Mouse (Mus musculus): Measurements from ENCODE around the gene Mtln. TPM values are rescaled to one million over a fixed set of nuclear protein-coding genes. Genes with fewer than 3 reads are reported as not detected.
A peak's percentile ranks its signal among the peaks of the same experiment; 100 is the strongest.

Mtln gene
- 36.3 and 41.8 TPM in 2 replicates for polyA plus RNA-seq (2015; fragmentation: Nextera tagmentation; extraction: Ambion mirVana)

DNA sequence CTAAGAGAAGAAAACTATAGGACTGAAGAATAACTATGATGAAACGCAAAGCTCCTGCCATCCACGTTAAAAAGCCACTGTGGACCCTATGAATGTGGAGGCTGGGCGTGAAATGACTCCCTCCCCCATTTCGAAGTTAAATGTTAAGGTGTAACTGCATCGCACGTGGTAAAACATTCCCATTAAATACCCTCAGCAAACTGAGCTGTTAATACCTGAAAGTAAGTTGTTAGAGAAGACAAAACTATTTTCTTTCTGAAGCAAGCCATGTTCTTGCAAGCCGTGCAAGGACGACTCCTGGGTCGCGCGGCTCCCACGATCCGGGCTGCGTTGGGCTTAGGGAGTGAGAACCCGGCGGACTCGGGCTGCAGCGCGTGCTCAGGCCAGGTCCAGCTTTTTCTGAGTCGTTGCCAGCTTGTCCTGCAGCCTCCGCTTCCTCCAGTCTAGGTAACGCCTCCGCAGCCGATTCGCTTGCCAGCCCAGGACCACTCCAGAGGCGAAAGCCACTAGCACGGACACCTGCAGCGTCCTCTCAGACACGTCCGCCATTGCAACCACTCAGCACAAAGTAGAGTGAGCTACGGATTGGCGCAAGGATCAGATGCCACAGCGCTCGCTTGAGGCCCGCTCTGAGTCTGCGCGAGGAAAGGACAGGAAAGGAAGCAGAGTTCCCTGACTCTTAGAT is at the start of gene Mtln:
Mtln (minus strand) TSS at position 570 of the 685 bp plus-strand sequence.
- WGBS: 2% methylated on average over 37 of the region's 37 CpGs

DNA sequence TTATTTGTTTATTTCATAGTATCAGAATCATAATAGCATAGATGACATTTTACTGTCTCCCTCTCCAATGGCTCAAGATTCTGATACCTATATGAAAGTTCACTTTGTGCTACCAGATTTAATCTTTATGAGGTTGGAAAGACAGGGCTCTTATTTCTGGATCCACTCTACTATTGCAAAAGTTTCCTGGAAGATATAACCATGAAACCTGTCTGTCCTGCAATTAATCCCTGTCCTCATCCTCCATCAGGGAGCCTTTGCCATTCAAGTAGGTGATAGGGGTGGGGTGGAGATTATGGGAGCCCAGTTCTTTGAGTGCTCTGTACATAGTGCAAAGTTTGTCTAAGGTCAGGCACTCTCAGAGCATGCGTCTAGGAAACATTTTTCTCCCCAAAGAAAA is 49.1 kb upstream of the Mtln start:
- no peak overlapping the region for H3K4me2 ChIP-seq
- no peak for ATAC-seq (ENCODE audit: insufficient number of reproducible peaks, low FRiP score, low TSS enrichment, low read depth)
- no peak overlapping the region for H3K4me3 ChIP-seq
- H3K27me3 ChIP-seq: peaks cover 43% of the 10 kb centered on the region
- H3K4me1 ChIP-seq: no peaks in the 10 kb centered on the region
- H3K9me3 ChIP-seq: no peaks in the 10 kb centered on the region
- H3K9ac ChIP-seq: no peak overlapping the region
- H3K27ac ChIP-seq: no peak overlapping the region
- 84% methylated on average over 1 of the region's 1 CpGs for WGBS
- no peaks in the 10 kb centered on the region for H3K36me3 ChIP-seq

More for the DNA sequence above, at the start of gene Mtln:
- Histone ChIP-seq H3K27ac (peak within 1 kb of the TSS; percentile 80), H3K27me3 (no peaks in the 10 kb centered on the region), H3K4me3 (peak within 1 kb of the TSS; percentile 65), H3K36me3 (no peaks in the 10 kb centered on the region), H3K4me2 (peak within 1 kb of the TSS; percentile 54), H3K9me3 (no peaks in the 10 kb centered on the region), H3K9ac (peak within 1 kb of the TSS; percentile 47), H3K4me1 (peaks cover 20% of the 10 kb centered on the region)
- peak; percentile 88 for ATAC-seq (ENCODE audit: insufficient number of reproducible peaks, low FRiP score, low TSS enrichment, low read depth)

DNA sequence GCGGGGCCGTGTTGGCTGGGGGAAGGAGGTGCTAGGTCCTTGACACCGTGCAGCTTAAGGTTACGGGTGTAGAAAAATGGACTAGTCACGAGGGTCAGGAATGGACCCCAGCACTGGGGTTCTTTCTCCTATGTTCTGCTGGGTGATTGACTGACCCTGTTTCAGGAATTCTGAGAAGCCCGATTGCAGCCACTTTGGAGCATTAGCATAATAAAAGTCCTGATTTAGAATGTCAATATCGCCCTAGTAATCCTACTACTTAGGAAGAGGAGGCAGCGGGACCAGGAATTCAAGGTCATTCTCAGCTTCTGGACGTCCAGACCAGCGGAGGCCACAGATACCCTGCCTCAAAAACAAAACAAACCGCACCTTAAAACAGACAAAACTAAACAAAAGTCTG is 47.1 kb upstream of the Mtln start:
- Histone ChIP-seq H3K4me2 (no peak overlapping the region), H3K36me3 (no peaks in the 10 kb centered on the region), H3K9me3 (no peaks in the 10 kb centered on the region), H3K27ac (no peak overlapping the region), H3K4me3 (no peak overlapping the region), H3K9ac (no peak overlapping the region), H3K4me1 (no peaks in the 10 kb centered on the region), H3K27me3 (peaks cover 42% of the 10 kb centered on the region)
- ATAC-seq (ENCODE audit: insufficient number of reproducible peaks, low FRiP score, low TSS enrichment, low read depth): no peak
- WGBS: 21% methylated on average over 11 of the region's 11 CpGs

DNA sequence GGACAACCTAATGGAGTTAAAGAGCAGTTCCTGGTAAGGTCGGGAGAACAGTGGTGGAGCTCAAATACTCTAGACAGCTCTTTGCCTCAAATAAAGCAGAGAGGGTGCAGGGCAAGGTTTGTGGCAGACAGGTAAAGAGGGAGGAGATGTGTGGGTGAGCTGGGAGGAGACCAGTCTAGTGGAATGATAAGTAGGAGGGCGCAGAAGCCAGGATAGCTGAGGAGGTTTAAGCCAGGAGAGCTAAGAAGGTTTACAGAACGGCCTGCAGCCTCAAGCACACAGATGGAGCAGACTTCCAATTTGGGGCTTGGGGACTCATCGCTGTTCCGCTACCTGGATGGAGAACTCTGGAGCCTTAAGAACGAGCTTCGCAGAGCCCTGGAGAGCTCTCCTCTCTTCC is 46.3 kb upstream of the Mtln start, which contains the start of gene Acoxl:
Acoxl (plus strand) TSS at position 301 of the 400 bp plus-strand sequence.
- Histone ChIP-seq H3K9ac (no peak within 1 kb of the TSS), H3K4me2 (no peak within 1 kb of the TSS), H3K36me3 (no peaks in the 10 kb centered on the region), H3K9me3 (no peaks in the 10 kb centered on the region), H3K4me1 (no peaks in the 10 kb centered on the region), H3K4me3 (no peak within 1 kb of the TSS), H3K27ac (no peak within 1 kb of the TSS), H3K27me3 (peaks cover 42% of the 10 kb centered on the region)
- ATAC-seq (ENCODE audit: insufficient number of reproducible peaks, low FRiP score, low TSS enrichment, low read depth): no peak
- WGBS: 63% methylated on average over 7 of the region's 7 CpGs

DNA sequence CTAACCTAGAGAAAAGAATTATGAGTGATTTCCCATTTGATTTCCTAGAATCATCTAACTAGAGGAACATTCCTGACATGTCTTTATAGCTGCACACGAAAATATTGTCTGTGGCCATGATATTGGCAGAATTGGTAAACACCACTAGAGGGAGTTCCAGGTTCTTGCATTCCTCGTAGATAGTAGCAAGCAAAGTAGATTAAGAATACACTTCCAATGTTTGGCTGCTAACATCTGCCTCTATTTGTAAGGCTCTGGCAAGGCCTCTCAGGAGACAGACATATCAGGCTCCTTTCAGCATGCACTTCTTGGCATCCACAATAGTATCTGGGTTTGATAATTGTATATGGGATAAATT is 40.5 kb upstream of the Mtln start:
- Histone ChIP-seq H3K36me3 (no peaks in the 10 kb centered on the region), H3K4me3 (no peak overlapping the region), H3K9ac (no peak overlapping the region), H3K4me1 (peaks cover 9% of the 10 kb centered on the region; the same call in 1 of the 2 replicates), H3K4me2 (no peak overlapping the region), H3K27ac (no peak overlapping the region), H3K9me3 (no peaks in the 10 kb centered on the region), H3K27me3 (peaks cover 10% of the 10 kb centered on the region)
- WGBS: 16% methylated on average over 2 of the region's 2 CpGs
- ATAC-seq (ENCODE audit: insufficient number of reproducible peaks, low FRiP score, low TSS enrichment, low read depth): no peak

DNA sequence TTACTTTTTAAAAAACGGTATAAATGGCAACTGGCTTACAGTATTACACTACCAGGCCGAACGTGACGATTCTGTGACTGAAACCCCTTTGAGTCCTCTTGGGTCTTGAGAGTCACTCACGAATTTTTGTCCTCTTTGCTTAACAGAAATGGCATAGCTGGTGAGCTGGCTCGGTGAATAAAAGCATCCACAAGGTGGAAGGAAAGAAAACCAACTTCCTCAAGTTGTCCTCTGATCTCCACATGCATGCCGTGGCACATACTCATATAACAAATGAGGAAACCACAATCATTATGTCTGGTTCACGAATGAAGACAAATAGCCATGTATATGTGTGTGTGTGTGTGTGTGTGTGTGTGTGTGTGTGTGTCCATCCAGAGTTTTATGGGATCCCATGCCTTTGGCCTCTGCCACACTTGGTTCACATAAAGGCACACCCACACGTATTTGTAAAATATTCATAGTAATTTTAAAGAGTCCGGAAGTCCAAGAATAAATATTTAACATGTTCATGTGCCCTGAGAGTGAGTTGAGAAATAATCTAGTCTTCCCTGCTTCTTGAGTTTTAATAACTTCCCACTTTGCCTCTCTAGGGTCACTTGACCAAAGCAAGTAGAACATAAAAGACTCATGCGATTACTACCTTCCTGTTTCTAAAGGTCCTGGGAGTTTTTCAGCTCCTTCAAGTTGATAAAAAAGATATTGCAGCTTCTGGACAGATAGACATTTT is 40.0 kb upstream of the Mtln start:
- Histone ChIP-seq H3K9ac (0 out of 2 replicates have a peak overlapping the region, but pooled peaks have one; percentile 7), H3K27me3 (peaks cover 7% of the 10 kb centered on the region; the same call in 1 of the 2 replicates), H3K27ac (peak overlapping the region; percentile 24; the same call in 1 of the 2 replicates), H3K4me2 (peak overlapping the region; percentile 88), H3K4me3 (peak overlapping the region; percentile 73), H3K9me3 (no peaks in the 10 kb centered on the region), H3K4me1 (peaks cover 9% of the 10 kb centered on the region; the same call in 1 of the 2 replicates), H3K36me3 (0 out of 2 replicates have a peak, but pooled peaks cover under 1% of the 10 kb centered on the region)
- 38% methylated on average over 11 of the region's 11 CpGs for WGBS
- ATAC-seq (ENCODE audit: insufficient number of reproducible peaks, low FRiP score, low TSS enrichment, low read depth): no peak

DNA sequence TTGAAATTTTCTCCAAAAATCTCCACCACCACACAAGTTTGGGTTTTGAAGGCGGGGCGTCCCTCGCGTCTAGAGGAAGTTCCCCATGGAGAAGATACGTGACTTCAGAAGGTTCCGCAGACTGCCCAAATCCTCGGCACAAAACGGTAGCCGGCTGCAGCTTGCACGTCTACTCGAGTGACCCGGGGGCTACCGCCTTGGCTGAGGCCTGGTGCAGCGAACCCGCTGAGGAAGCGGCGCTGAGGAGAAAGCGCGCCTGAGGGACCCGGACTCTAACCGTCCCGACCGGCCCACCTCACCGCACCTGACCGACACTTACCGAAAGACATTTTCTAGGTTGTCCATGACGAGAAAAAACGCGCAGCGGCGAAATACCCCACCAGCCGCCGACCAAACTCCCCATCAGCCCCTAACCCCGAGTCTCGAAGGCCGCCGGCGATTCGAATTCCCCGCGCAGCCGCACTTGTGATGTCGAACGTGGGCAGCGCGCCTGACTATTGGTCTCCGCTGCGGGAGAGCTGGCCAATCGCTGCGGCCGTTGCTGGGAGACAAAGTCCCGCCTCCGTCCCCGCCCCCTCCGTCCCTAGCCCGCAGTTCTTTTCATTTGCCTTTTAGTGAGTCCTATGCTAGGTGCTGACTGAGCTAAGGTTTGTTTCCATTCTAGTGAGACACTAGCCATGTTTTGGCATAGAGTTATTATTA is 39.3 kb upstream of the Mtln start, which contains the start of gene Bub1:
Bub1 (minus strand) TSS at position 465 of the 702 bp plus-strand sequence.
- peak; percentile 92 for ATAC-seq (ENCODE audit: insufficient number of reproducible peaks, low FRiP score, low TSS enrichment, low read depth)
- H3K27me3 ChIP-seq: 0 out of 2 replicates have a peak, but pooled peaks cover 2% of the 10 kb centered on the region
- H3K4me1 ChIP-seq: peaks cover 9% of the 10 kb centered on the region; the same call in 1 of the 2 replicates
- peak within 1 kb of the TSS; percentile 88 for H3K4me2 ChIP-seq
- under 1% methylated on average over 56 of the region's 56 CpGs for WGBS
- H3K9me3 ChIP-seq: no peaks in the 10 kb centered on the region
- peak within 1 kb of the TSS; percentile 40 for H3K9ac ChIP-seq
- H3K27ac ChIP-seq: peak within 1 kb of the TSS; percentile 24; the same call in 1 of the 2 replicates
- H3K4me3 ChIP-seq: peak within 1 kb of the TSS; percentile 73
- peaks cover 5% of the 10 kb centered on the region; the same call in 1 of the 2 replicates for H3K36me3 ChIP-seq

DNA sequence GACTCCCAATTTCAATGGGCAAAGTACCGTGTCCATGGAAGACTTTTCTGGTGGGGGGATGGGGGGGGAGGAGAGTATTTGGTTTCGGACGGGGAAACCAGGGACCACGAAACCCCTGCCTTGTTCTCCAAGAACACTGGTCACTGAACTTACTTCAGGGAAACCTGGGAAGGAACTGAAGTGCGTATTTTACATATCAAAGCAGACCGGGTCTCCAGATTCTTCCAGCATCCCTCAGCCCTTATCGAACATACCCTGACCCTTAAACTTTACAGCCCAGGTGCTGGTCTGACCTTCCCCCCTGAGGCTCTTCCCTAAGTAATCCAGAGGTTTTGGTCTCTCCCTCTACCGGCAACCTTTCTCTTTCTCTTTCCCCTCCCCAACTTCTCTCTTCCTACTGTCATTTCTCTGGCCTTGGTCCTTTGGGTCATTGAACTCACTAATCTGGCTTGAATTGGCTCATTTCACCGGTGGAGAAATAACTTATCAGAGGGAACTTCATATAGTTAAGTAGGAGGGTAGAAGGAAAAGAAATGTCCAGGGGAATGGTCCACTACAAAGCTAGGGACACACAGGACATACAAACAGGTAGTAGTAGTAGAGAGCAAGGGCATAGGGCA is 2.5 kb downstream of the Mtln start:
- Histone ChIP-seq H3K27me3 (no peaks in the 10 kb centered on the region), H3K4me2 (peak overlapping the region; percentile 60), H3K27ac (peak overlapping the region; percentile 80; the same call in 1 of the 2 replicates), H3K36me3 (no peaks in the 10 kb centered on the region), H3K4me1 (peaks cover 20% of the 10 kb centered on the region), H3K4me3 (peak overlapping the region; percentile 80; the same call in 1 of the 2 replicates), H3K9ac (no peak overlapping the region), H3K9me3 (no peaks in the 10 kb centered on the region)
- 17% methylated on average over 9 of the region's 9 CpGs for WGBS
- no peak for ATAC-seq (ENCODE audit: insufficient number of reproducible peaks, low FRiP score, low TSS enrichment, low read depth)

DNA sequence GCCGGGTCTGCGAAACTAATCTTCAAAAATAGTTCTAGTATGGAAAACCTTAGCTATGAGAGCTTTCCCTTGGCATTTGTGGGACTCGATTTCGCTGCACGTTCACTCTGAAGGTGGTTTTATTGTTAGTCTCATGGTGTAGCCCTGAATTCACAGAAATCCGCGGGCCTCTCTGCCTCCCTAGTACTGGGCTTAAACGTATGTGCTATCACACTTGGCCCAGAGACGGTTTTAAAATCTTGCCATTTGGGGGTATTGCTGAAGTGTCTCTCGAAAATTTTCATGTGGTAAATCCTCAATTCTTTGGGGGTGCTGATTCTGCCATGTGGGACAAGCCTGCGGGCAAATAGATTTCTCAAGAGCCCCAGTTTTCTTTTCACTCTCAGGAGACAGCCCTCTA is 3.1 kb downstream of the Mtln start:
- Histone ChIP-seq H3K4me1 (peaks cover 20% of the 10 kb centered on the region), H3K9ac (peak overlapping the region; percentile 45), H3K4me3 (peak overlapping the region; percentile 80), H3K27ac (peak overlapping the region; percentile 80), H3K9me3 (no peaks in the 10 kb centered on the region), H3K27me3 (no peaks in the 10 kb centered on the region), H3K36me3 (no peaks in the 10 kb centered on the region), H3K4me2 (peak overlapping the region; percentile 60)
- ATAC-seq (ENCODE audit: insufficient number of reproducible peaks, low FRiP score, low TSS enrichment, low read depth): no peak
- WGBS: 4% methylated on average over 11 of the region's 11 CpGs

DNA sequence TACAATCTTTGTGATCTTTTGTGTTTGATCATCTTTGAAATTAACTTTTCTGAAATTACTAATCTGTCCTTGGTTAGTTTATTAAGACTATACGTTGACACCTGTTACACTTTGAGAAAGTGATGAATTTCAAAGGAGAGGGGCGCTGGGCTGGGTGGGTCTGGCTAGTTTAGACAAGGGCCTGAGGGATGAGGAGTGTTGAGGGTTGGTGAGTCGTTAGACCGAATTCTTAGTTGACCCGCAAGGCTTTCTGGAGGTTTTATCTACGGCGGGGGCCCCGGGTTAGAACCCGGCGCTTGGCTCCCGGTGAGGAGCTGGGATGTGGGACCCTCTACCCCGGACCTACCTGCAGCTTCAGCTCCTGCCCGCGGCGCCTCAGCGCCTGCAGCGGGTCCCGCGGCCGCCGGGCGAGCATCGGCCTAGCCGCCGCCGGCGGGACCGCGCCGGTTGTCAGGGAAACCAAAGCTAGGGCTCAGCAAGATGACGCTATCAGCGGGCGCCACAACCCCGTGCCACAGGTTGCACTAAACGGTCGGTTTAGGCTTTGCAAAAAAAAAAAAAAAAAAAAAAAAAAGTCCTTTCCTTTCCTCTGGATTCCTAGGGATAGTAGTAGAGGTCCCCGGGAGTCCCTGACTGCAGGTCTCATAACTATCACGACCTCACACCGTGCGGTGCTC is 3.7 kb downstream of the Mtln start, which contains the start of gene Nphp1:
Nphp1 (minus strand) TSS at position 458 of the 677 bp plus-strand sequence.
- Histone ChIP-seq H3K27ac (peak within 1 kb of the TSS; percentile 80), H3K9me3 (no peaks in the 10 kb centered on the region), H3K9ac (peak within 1 kb of the TSS; percentile 45), H3K4me3 (peak within 1 kb of the TSS; percentile 80), H3K4me1 (peaks cover 20% of the 10 kb centered on the region), H3K27me3 (no peaks in the 10 kb centered on the region), H3K36me3 (no peaks in the 10 kb centered on the region), H3K4me2 (peak within 1 kb of the TSS; percentile 60)
- ATAC-seq (ENCODE audit: insufficient number of reproducible peaks, low FRiP score, low TSS enrichment, low read depth): peak; percentile 83
- WGBS: 0% methylated on average over 40 of the region's 40 CpGs

DNA sequence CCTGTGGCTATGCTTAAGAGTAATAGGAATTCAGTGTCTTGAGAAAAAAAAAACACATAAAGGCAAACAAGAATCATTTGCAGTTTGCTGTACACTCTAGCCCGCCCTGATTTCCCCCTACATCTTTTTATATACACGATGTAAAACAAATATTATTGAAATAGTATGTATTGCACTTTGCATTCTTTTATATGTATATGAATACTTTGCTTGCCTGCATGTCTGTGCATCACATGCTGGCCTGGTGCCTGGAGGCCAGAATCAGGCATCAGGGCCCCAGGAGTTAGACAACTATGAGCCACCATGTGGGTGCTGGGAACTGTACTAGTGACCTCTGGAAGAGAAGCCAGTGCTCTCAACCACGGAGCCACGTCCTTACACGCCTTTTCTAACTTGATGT is 5.1 kb downstream of the Mtln start:
- Histone ChIP-seq H3K9me3 (no peaks in the 10 kb centered on the region), H3K36me3 (no peaks in the 10 kb centered on the region), H3K4me1 (peaks cover 20% of the 10 kb centered on the region), H3K9ac (no peak overlapping the region), H3K4me2 (no peak overlapping the region), H3K4me3 (no peak overlapping the region), H3K27me3 (no peaks in the 10 kb centered on the region), H3K27ac (no peak overlapping the region)
- 96% methylated on average over 5 of the region's 5 CpGs for WGBS
- ATAC-seq (ENCODE audit: insufficient number of reproducible peaks, low FRiP score, low TSS enrichment, low read depth): no peak
